Mouse (Mus musculus) olfactory bulb, adult 2 months (tissue): ENCODE data around the gene Lrrc27. TPM values are rescaled to one million over a fixed set of nuclear protein-coding genes. Genes with fewer than 3 reads are reported as not detected.

ENCODE experiments used
- H3K27ac ChIP-seq: fragments of 200-500 bp; 2 replicates; pipeline ENCODE4 v1.5.1; 2012; ENCODE audit warnings: low read depth, low read length; ENCODE audit not compliant: insufficient read depth
- H3K4me1 ChIP-seq: fragments of 200-500 bp; 2 replicates; pipeline ENCODE4 v1.6.1; 2012; ENCODE audit warnings: low read length; ENCODE audit not compliant: control insufficient read depth, insufficient read depth
- H3K4me3 ChIP-seq: fragments of 200-500 bp; 2 replicates; pipeline ENCODE4 v1.5.1; 2012; ENCODE audit warnings: mild to moderate bottlenecking, low read depth, low read length, moderate library complexity; ENCODE audit not compliant: insufficient read depth
- CTCF ChIP-seq: fragments of 200-500 bp; IDR thresholded peaks from 2 replicates; pipeline ENCODE4 v1.5.1; 2012; ENCODE audit warnings: low read depth, mild to moderate bottlenecking, low read length, moderate library complexity; ENCODE audit not compliant: insufficient read depth
- POLR2A ChIP-seq: fragments of 200-500 bp; IDR thresholded peaks from 2 replicates; pipeline ENCODE4 v1.6.1; 2012; ENCODE audit warnings: mild to moderate bottlenecking, low read depth, low read length, moderate library complexity; ENCODE audit not compliant: insufficient read depth
- WGBS: fragments of 180-500 bp; shearing (Covaris S2); methylation state at CpG from one replicate; pipeline ENCODE4 v1.1.7; 2018; 5-methylcytosine and 5-hydroxymethylcytosine counted together
- polyA plus RNA-seq: library from polyadenylated mRNA; stranded (reverse); fragments of >200 nt; gene quantifications from 2 replicates; pipeline ENCODE4 v1.2.4, GENCODE M21; 2012; ENCODE audit warnings: low replicate concordance; ENCODE audit not compliant: missing spikeins, insufficient read depth, insufficient read length

The Lrrc27 gene
- polyA plus RNA-seq, 1 experiment = not detected

DNA sequence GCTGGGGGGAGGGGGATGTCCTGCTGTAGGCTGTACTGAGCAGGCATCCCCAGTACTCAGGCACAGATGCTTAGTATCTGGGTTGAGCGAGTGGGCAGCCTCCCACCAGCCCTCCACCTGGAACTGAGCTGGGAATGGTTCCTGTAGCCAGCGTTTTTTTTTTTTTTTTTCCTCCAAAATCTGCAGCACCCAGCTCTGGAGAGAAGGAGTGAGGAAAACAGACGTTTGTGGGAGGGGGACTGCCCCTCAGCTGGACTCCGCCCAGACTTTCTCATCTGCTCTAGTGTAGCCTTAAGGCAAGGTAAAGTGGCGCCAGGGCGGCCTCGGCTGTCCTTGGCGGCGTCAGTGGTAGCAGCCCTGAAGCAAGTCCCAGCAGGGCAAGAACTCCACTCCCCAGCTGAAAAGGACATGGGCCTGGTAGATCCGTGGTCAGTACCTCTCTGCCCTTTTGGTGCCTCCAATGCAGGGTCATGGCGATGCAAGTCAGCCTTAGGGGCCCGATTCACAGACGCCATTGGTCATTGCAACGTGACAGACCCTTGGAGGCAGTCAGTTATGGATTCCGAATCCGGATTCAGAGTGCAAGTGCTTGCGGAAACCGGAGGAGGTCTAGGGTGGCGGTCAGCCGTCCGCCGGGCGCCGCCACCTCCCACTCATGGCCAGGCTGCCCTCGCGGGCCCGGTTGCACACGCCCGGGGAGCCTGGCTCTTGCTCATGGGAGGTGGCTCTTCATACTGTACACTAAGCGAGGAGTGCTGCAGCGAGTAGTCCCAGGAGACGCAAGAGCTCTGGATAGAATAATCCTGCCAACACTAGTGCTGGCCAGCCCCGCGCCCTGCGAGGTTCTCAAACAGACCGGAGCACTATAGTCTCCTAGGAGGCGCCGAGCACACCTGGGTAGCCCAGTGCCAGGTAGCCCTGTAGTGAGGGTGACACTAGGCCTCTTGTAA lies 34.4 kb downstream of the Lrrc27 start:
- peak overlapping the region; percentile 89 for H3K27ac ChIP-seq
- TF ChIP-seq CTCF (no peak), POLR2A (no peak)
- peak overlapping the region; percentile 79 for H3K4me3 ChIP-seq
- peaks cover 56% of the 10 kb centered on the region for H3K4me1 ChIP-seq
- WGBS = 17% methylated on average over 38 of the region's 38 CpGs

- peaks cover 64% of the 10 kb centered on the region for H3K4me1 ChIP-seq
- peak within 1 kb of the TSS; percentile 79 for H3K4me3 ChIP-seq
- TF ChIP-seq POLR2A (peak; percentile 92), CTCF (no peak)
- WGBS = under 1% methylated on average over 59 of the region's 72 CpGs
- H3K27ac ChIP-seq = peak within 1 kb of the TSS; percentile 89
These were observed 35.3 kb downstream of the Lrrc27 start, which contains the start of gene Pwwp2b for GRCm38 (mm10) chr7:139247881-139248614. Pwwp2b (plus strand) TSS chr7:139248482.

DNA sequence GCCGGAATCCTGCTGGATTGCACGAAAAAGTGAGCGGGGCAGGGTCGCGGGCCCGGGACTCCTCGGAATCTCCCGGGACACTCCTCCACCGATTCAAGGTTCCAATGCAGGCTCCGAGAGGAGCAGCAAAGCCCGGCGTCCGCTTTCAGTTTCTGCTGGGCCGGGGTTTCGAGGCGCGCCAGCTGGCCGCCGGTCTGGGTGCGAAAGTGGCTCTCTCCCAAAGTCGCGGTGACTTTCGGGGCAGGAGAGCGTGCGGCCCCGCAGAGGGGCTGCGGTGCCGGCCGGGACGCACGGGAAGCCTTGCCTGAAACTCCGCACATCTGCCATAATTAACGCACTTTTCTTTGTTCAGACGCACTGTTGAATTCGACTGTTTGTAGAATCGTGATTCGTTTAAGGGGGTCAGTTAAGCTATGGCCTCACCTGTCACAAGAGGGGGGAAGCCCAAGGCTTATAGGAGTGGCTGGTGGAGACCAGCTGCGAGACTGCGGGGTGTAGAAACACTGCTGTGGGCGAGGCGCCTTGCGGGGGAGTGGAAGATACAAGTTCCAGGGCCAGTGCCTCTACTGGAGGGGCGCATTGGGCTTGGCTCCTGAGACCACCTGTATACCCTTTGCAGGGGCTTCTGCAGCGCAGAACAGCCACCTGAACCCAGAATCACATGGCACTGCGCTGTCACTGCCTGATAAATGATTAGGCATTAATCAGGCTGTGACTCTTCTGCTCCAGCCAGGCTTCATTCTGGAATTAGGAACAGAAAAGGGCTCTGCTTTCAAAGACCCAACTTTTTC lies 36.0 kb downstream of the Lrrc27 start:
- peak overlapping the region; percentile 79 for H3K4me3 ChIP-seq
- WGBS = 3% methylated on average over 45 of the region's 45 CpGs
- peaks cover 71% of the 10 kb centered on the region for H3K4me1 ChIP-seq
- TF ChIP-seq CTCF (no peak), POLR2A (no peak)
- peak overlapping the region; percentile 59 for H3K27ac ChIP-seq

DNA sequence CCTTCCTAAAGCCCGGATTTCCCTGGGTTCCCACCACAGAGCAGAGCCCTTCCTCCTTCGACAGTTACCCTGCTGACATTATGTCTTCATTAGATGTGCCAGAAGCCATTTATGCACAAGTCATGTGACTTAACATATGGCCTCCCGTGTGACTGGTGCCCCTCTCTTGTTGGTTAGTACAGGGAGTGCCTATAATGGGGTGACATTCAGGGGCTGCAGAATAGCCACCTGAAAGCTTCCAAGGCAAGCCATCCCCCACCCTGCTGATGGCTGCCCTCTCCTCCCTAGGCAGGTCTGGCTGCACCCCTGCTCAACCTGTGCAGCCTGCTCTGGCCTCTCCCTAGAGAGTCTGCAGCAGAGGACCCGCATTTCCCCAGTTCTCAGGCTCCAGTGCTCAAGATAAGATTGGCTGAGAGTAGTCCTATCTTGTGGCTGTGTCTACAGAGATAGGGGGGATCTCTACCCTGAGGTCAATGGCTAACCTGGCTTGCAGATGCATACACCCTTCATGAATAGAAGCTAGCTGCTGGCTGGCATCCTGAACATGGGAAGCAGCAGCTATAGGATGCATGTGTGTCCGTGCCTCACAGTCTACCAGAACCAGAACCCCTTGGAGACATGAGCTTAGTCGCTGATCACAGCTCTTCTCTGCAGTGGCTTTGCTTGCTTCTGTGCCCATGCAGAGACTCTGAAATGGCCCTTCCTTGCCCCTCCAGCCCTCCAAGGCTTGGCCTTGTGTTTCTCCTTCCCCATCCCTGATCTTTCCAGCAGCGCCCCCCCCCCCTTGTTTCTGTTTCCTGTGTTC lies 36.8 kb downstream of the Lrrc27 start:
- WGBS = 39% methylated on average over 7 of the region's 7 CpGs
- Histone ChIP-seq H3K4me1 (peaks cover 73% of the 10 kb centered on the region), H3K4me3 (peak overlapping the region; percentile 79), H3K27ac (peak overlapping the region; percentile 59)
- TF ChIP-seq POLR2A (no peak), CTCF (no peak)

DNA sequence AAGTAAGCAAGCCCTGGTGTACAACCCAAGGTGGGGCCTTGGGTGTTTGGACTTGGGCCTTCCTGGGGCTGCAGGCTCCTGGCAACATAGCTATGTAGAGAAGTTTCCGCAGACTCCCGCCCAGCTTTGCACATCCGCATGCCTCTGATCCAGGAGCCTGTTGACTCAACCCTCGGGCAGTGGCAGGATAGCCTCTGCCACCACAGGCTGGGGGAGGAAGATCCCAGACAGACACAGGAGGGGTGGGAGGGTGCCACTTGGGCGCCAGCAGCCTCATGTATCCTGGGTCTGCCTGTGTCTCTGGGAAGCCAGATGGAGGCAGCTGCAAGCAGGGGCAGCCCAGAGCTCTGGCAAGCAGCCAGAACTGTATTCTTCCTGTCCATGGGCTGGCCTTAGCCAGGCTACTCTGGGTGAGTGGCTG lies 39.1 kb downstream of the Lrrc27 start:
- TF ChIP-seq POLR2A (no peak), CTCF (no peak)
- H3K27ac ChIP-seq = no peak overlapping the region

DNA sequence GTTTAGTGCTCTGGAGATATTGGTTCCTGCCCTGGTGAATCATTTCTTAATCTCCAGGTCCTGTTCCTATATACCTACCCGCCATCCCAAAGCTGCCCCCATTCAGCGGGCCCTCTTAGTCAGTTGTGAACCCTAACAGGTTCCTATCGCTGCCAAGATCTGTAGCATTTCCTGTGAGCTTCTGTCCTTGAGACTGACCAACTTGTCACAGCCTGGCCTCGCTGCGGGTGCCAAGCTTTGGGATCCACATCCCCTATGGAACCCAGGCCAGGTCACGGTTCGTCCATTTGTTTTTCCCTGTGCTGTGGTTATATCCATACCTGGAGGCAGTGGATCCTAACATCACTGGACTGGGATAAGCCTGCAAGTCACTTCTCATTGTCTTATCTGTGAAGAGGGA lies 39.8 kb downstream of the Lrrc27 start:
- WGBS = 93% methylated on average over 7 of the region's 7 CpGs
- TF ChIP-seq CTCF = no peak
- TF ChIP-seq POLR2A = no peak
- H3K4me1 ChIP-seq = peaks cover 62% of the 10 kb centered on the region
- no peak overlapping the region for H3K4me3 ChIP-seq
- no peak overlapping the region for H3K27ac ChIP-seq

More for the DNA sequence above, 39.1 kb downstream of the Lrrc27 start:
- Histone ChIP-seq H3K4me1 (peaks cover 69% of the 10 kb centered on the region), H3K4me3 (no peak overlapping the region)
- 45% methylated on average over 5 of the region's 5 CpGs for WGBS

DNA sequence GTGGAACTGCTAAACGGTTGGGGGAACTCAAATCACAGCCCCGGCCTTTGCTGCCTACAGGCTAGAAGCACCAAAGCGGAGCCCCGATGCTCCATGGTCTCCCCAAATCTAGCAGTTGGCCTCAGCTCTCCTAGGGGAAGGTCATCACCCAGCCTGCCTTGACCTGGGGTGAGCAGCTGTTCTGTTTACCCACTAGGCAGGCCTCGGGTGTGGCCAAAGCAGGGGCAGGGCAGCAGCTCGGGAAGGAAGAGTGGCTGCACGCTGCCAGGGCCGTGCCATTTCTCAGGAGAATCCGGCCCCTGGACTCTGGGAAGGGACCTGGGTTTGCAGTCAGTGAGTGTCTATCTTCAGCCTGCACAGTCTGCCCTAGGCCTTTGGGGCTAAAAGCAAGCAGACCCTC lies 40.2 kb downstream of the Lrrc27 start:
- peaks cover 62% of the 10 kb centered on the region for H3K4me1 ChIP-seq
- no peak overlapping the region for H3K4me3 ChIP-seq
- 76% methylated on average over 9 of the region's 9 CpGs for WGBS
- no peak overlapping the region for H3K27ac ChIP-seq
- TF ChIP-seq CTCF = no peak
- no peak for TF ChIP-seq POLR2A

DNA sequence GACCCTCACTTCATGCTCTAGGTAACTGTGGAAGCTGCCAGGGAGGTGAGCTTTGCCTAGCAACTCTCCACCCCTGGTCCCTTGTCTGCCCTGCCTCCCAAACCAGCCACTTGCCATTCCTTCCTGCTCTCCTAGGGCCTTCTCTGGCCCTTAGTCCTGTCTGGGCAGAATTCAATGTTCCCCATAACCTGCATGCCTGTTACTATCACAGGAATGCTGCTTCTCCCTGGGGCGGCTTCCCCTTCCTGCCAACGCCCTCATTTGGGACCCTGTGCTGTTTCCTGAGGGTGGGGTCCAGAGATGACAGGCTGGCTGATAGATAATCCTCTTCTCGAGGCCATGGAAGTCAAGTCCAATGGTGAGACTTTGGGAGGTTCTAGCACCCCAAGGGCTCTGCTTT lies 40.7 kb downstream of the Lrrc27 start:
- WGBS = 85% methylated on average over 3 of the region's 3 CpGs
- Histone ChIP-seq H3K4me1 (peaks cover 66% of the 10 kb centered on the region), H3K4me3 (no peak overlapping the region), H3K27ac (no peak overlapping the region)
- no peak for TF ChIP-seq CTCF
- TF ChIP-seq POLR2A = no peak
